Mouse (Mus musculus) lung, adult 2 months (tissue): ENCODE measurements around the gene Camk1. TPM values are rescaled to one million over a fixed set of nuclear protein-coding genes. Genes with fewer than 3 reads are reported as not detected.

Experiments used
- DNase-seq: peaks from one replicate; pipeline ENCODE4 v3.0.0; 2022
- H3K4me1 ChIP-seq: fragments of 200-500 bp; 2 replicates; pipeline ENCODE4 v1.6.1; 2011; ENCODE audit warnings: low read length; ENCODE audit not compliant: control insufficient read depth, insufficient read depth
- H3K4me3 ChIP-seq: fragments of 200-500 bp; replicated peaks from 2 replicates; pipeline ENCODE3; 2011; ENCODE audit warnings: low read depth, mild to moderate bottlenecking, control low read depth, low read length; ENCODE audit errors: extremely low read depth
- CTCF ChIP-seq: fragments of 200-500 bp; IDR thresholded peaks from 2 replicates; pipeline ENCODE4 v1.5.1; 2011; ENCODE audit warnings: mild to moderate bottlenecking, low read length, control low read depth; ENCODE audit not compliant: insufficient read depth
- POLR2A ChIP-seq: fragments of 200-500 bp; IDR thresholded peaks from 2 replicates; pipeline ENCODE4 v1.6.1; 2011; ENCODE audit warnings: low read depth, mild to moderate bottlenecking, control low read depth, low read length, borderline replicate concordance; ENCODE audit errors: extremely low read depth
- WGBS: fragments of 180-500 bp; shearing (Covaris S2); methylation state at CpG from one replicate; pipeline ENCODE4 v1.1.7; 2018; 5-methylcytosine and 5-hydroxymethylcytosine counted together
- polyA plus RNA-seq: library from polyadenylated mRNA; depleted of rRNA; stranded (reverse); fragments of >200 nt; gene quantifications from 2 replicates; pipeline ENCODE4 v1.2.3, GENCODE M21; 2012

Camk1 gene
- polyA plus RNA-seq, 1 experiment = 84.4 TPM

GRCm38 (mm10) chr6:113308141-113308540, 35.6 kb downstream of the Camk1 start:
- H3K4me1 ChIP-seq = peaks cover 5% of the 10 kb centered on the region
- 17% methylated on average over 5 of the region's 5 CpGs for WGBS
- H3K4me3 ChIP-seq = peak overlapping the region; percentile 92
- TF ChIP-seq POLR2A = no peak
- no peak for TF ChIP-seq CTCF
- DNase-seq = no peak

- under 1% methylated on average over 34 of the region's 34 CpGs for WGBS
Observed at GRCm38 (mm10) chr6:113307481-113308121, 36.2 kb downstream of the Camk1 start.

GRCm38 (mm10) chr6:113306986-113307349, 36.8 kb downstream of the Camk1 start, which contains the start of gene Brpf1:
Gene Brpf1 (plus strand): TSS chr6:113307137.
- DNase-seq = no peak
- Histone ChIP-seq H3K4me1 (peaks cover 5% of the 10 kb centered on the region), H3K4me3 (peak within 1 kb of the TSS; percentile 92)
- under 1% methylated on average over 32 of the region's 32 CpGs for WGBS
- TF ChIP-seq CTCF (no peak), POLR2A (peak; percentile 71; the same call in 1 of the 2 replicates)

More at GRCm38 (mm10) chr6:113307481-113308121, 36.2 kb downstream of the Camk1 start:
- peak; percentile 40 for DNase-seq
- H3K4me1 ChIP-seq = peaks cover 5% of the 10 kb centered on the region
- TF ChIP-seq POLR2A = peak; percentile 40; the same call in 1 of the 2 replicates
- TF ChIP-seq CTCF = no peak
- H3K4me3 ChIP-seq = peak overlapping the region; percentile 92

- TF ChIP-seq POLR2A = peak; percentile 31; the same call in 1 of the 2 replicates
- TF ChIP-seq CTCF = no peak
- 1% methylated on average over 49 of the region's 50 CpGs for WGBS
- Histone ChIP-seq H3K4me1 (peaks cover 5% of the 10 kb centered on the region), H3K4me3 (peak overlapping the region; percentile 92)
- peak; percentile 100 for DNase-seq
Observed at GRCm38 (mm10) chr6:113306322-113306985, 37.3 kb downstream of the Camk1 start.

- WGBS = 15% methylated on average over 3 of the region's 3 CpGs
- Histone ChIP-seq H3K4me3 (no peak overlapping the region), H3K4me1 (no peaks in the 10 kb centered on the region)
- DNase-seq = no peak
- TF ChIP-seq CTCF = 0 out of 2 replicates have a peak, but pooled peaks have one; percentile 41
- TF ChIP-seq POLR2A = no peak
Observed at GRCm38 (mm10) chr6:113302258-113302657, 41.5 kb downstream of the Camk1 start.

- Histone ChIP-seq H3K4me1 (no peaks in the 10 kb centered on the region), H3K4me3 (no peak overlapping the region)
- TF ChIP-seq POLR2A = no peak
- WGBS = 80% methylated on average over 5 of the region's 5 CpGs
- DNase-seq = no peak
Observed at GRCm38 (mm10) chr6:113301350-113301749, 42.4 kb downstream of the Camk1 start.

GRCm38 (mm10) chr6:113296639-113297038, 47.1 kb downstream of the Camk1 start:
- 57% methylated on average over 4 of the region's 4 CpGs for WGBS
- no peak for DNase-seq
- Histone ChIP-seq H3K4me1 (no peaks in the 10 kb centered on the region), H3K4me3 (no peak overlapping the region)
- TF ChIP-seq CTCF = no peak

GRCm38 (mm10) chr6:113296046-113296445, 47.7 kb downstream of the Camk1 start:
- TF ChIP-seq CTCF = no peak
- TF ChIP-seq POLR2A = no peak
- no peak for DNase-seq
- 69% methylated on average over 2 of the region's 2 CpGs for WGBS
- H3K4me1 ChIP-seq = no peaks in the 10 kb centered on the region
- no peak overlapping the region for H3K4me3 ChIP-seq

GRCm38 (mm10) chr6:113292938-113293337, 50.8 kb downstream of the Camk1 start:
- TF ChIP-seq CTCF = no peak
- no peak for TF ChIP-seq POLR2A
- no peak for DNase-seq
- 56% methylated on average over 5 of the region's 5 CpGs for WGBS
- Histone ChIP-seq H3K4me1 (no peaks in the 10 kb centered on the region), H3K4me3 (no peak overlapping the region)

- Histone ChIP-seq H3K4me3 (no peak overlapping the region), H3K4me1 (no peaks in the 10 kb centered on the region)
- no peak for TF ChIP-seq CTCF
- no peak for TF ChIP-seq POLR2A
- DNase-seq = no peak
- 73% methylated on average over 6 of the region's 6 CpGs for WGBS
Observed at GRCm38 (mm10) chr6:113290346-113290745, 53.4 kb downstream of the Camk1 start.
